Mouse (Mus musculus): ENCODE measurements around the gene Bend7.

Bend7 gene

DNA sequence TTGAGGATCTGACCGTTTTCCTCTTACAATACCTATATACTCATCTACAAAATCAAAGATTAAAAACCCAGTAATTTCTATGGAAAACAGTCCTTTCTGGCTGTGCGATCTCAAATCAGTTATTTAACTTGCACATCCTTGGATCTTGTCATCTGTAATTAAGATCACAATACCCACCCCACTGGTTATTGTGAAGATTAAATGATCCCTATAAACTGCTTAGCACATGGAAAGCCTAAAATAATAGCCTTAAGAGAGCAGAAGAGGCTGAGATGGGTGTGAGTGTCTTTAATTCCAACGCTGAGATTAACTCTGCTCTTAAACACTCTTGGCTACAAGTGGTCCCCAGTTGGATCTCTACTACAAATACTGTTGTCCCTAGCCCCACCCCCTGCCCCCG is 64.8 kb downstream of the Bend7 start:
- DNase-seq (ENCODE audit: low read depth, low spot score): no peak

DNA sequence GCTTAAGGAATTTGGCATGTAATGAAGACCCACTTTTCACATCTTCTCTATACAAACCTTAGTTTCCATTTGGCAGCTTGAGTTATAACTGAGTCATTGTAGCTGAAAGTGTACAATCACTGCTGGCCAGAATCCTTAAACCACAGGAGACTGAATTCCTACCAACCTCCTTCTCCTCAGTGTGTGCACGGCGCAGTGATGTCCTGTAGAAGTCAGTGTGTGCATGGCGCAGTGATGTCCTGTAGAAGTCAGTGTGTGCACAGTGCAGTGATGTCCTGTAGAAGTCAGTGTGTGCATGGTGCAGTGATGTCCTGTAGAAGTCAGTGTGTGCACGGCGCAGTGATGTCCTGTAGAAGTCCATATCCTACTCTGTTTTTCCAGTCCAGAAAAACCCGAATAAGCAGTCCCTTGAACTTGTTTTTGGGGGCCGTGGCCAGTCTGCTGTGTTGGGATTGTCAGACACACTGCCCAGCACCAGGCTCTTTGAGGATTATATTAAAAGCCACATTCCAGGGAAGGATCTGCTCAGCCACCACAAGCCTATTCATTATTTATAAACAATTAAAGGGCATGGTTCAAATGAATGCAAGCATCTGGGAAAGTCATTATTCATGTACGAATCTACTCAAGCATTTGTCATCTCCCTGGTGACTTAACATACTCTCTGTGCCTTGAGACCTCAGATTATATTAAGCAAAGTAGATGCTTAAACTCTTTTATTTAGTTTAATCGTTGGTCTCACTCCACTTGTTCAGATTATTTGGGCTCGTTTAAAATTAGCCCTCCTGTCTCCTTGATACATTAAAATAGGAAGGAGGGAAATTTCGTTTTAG is 65.4 kb downstream of the Bend7 start:
- DNase-seq (ENCODE audit: low read depth, low spot score): no peak

DNA sequence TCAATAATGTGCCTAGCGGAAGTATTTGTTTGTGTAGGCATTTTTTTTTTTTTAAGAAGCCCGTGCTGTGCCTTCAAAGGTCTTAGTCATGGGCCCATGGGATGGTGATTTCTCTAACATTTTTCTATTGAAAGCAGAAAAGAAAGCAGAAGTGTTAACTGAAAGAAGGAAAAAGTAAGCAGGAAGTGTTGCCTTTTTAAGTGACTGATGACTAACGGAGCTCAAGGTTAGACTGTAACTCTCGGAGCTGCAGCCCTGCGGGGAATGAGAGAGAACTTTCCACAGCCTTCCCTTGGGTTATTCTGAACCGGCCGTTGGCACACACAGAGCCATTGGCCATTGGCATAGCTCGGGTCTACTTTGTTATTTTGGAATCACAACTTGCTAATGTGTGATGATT is 66.4 kb downstream of the Bend7 start:
- no peak for DNase-seq (ENCODE audit: low read depth, low spot score)

DNA sequence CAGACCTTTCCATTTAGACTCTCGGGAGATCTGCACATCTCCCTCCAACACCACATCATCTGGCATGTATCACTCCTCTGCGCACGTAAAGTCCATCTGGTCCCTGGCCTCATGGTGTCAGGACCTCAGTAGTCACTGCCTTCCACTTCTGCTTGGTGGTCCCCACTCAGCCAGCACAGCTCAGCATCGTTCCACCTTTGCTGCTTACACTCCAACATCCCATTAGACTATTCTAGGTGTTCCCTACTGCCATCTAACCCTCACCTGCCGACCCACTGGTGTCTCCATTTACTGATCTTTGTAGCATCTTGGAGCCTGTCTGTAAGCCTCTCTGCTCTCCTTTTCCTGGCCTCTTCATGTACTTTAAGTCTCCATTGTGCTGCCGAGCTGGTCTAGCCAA is 67.4 kb downstream of the Bend7 start:
- DNase-seq (ENCODE audit: low read depth, low spot score): no peak

DNA sequence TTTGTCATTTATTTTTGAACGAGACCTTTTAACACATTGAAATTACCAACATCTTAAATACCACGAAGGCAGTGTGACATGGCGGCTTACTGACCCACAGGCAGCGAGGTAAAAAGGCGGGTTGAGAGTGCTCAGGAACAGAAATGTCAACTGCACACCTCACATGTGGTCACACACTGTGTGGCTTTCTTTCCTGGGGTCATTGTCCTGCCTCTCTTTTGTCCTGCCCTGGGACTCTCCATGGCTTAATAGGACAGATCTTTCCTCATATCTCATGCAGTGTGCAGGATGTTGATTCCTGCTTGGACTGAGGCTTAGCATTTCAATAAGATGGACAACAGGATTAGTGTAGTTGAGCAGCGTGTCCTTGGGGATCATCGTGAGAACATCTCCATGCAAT is 69.6 kb downstream of the Bend7 start:
- DNase-seq (ENCODE audit: low read depth, low spot score): no peak

DNA sequence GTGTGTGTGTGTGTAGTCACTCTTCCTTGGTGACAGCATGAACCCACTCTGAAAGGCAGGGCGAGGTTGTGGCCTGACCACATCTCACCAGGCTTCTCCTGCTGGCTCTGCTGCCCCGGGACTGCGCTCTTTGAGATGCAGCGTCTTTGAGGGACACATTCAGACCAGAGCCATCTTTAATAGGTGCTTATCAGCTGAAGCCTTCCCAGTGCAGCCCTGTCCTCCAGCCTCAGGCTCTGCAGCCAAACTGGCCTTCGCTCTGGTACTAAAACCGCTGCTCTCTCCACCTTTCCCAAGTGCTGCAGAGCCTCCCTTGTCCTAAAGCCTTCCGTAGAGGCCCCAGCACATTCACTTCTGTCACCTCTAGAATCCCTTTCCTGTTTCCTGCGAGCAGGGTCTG is 74.0 kb downstream of the Bend7 start:
- no peak for DNase-seq (ENCODE audit: low read depth, low spot score)

DNA sequence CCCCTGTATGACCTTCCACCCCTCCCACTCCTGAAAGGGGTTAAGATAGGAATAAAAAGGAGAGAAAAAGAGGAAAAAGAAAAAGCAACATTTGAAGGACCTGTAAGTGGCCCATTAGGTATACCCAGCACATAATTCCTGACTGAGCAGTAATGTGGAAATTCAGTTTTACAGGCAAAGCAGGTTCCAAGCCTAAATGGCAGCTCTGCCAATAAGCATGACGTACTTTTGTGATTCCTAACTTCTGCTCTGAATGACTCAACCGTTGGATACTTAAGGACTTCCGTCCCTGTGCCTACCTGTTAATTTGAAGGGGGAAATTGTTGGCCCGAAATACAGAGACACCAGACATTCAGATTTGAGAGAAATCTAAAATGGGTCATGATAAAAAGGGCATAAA is 74.9 kb downstream of the Bend7 start:
- DNase-seq (ENCODE audit: low read depth, low spot score): no peak

DNA sequence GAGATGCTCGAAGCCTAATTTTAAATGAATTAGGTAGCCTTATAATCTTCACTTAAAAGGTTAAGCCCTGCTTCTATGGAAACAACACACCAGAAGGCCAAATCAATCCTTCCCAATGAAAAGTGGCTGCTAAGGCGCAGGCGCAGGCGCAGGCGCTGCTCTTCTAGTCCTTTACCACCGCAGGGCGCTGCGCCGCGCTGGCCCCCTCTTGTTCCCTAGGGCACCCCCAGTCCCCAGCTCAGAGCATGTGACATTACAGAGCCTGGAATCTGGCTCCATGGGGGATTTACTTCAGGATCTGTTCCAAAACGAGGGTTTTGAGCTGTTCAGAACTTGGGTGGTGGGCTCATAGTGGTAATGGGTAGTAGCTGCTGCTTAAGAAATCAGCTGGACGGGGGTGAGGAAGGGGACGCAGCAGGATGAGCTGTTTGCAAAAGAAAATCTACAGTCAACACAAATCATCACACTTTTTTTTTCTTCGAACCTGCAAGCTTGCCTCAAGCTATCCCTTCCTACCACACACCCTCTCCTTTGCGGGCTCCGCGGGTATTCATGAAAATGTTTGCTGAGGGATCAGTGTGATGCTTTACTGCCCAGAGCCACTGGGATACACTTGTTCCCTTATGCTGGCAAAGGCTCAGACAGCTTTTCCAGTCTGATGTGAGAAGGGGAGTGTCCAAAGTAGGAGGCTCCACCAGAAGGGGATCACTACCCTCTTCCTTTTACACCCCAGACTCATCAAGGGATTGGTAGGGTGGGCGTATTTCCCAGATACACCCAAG is 85.0 kb downstream of the Bend7 start:
- DNase-seq (ENCODE audit: low read depth, low spot score): no peak

DNA sequence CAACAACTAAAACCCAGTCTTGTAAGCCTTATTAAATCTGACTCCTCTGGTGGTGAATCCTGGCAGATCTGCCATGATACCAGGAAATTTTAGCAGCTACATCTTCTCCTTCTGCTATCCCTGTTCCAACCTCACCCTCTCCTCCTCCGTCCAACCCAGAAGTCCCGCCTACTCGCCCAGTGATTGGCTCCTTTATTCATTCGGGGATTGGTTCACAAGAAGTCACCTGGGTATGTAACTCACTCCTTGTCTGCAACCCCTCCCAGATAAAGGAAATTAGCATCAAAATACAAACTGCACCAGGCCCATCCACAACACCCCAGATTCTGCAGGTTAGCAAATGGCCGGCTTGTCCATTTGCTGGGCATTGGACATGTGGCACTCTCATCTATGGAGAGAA is 98.7 kb downstream of the Bend7 start:
- DNase-seq (ENCODE audit: low read depth, low spot score): no peak

DNA sequence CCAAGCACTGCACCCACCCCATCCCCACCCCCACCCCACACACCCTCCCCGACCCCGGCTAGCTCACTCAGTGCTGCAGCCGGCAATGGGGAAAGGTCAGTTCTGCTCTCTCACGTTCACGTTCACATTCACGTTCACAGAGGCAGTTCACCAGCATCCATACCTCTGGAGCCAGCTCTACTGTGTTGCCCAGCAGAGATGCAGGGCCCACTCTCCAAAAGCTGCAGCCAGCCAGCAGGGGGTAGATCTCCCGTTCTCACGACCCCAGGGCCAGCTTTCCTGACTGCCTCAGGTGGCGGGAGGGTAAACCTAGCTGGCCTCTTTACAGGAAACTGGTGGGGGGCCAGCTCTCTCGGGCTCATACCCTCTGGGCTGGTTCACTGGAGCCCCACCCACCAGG is 100.0 kb downstream of the Bend7 start:
- DNase-seq (ENCODE audit: low read depth, low spot score): no peak

DNA sequence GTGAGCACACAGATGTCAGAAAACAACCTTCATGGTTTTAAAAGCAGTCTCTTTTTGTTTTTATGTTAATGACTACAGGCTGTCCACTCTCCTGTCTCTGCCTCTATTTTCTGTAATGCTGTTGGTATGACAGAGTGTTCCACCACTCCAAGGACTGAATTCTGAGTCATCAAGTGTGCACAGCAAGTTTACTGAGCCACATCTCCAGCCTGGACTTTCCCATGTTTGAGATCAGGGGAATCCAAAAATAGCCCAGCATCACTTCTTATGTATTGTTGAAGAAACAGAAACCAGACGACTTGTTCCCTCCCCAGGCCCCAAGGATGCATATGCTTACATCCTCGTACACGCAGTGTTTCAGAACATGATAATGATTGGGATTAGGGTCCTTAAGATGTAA is 102.6 kb downstream of the Bend7 start:
- no peak for DNase-seq (ENCODE audit: low read depth, low spot score)

DNA sequence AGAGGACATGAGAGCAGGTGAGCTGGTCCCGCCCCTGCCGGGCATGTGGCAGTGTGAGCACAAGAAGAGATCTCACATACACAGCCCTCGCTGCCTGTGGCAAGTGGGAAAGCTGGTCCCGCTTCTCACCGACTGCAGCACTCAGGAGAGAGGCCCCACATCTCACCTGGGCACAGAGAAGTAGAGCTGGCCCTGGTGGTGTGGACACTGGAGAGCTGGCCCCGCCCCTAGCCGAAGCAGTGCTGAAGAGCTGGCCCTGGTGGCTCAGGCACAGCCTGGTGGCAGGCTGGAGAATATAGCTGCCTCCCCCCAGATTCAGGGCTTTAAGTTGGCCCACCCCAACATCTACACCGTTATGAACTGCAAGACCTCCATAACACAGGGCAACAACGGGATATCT is 106.4 kb downstream of the Bend7 start:
- DNase-seq (ENCODE audit: low read depth, low spot score): no peak

DNA sequence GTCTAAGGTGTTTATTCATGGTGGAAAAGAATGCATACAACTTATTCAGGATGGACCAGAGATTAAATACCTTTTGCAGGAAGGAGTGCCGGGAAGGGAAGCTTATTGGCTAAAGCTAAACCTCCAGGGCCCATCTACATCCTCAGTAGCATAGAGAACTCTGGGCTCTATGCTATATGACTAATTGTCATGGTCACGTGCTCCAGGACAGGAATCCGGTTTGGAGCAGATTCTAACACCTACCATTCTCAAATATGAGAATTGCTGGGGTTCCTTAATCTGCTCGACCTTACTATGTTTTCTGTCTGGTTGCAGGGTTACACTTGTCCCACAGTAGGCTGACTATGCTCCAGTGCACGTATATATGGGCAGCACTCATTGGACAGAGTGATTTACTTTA is 110.4 kb downstream of the Bend7 start:
- no peak for DNase-seq (ENCODE audit: low read depth, low spot score)

DNA sequence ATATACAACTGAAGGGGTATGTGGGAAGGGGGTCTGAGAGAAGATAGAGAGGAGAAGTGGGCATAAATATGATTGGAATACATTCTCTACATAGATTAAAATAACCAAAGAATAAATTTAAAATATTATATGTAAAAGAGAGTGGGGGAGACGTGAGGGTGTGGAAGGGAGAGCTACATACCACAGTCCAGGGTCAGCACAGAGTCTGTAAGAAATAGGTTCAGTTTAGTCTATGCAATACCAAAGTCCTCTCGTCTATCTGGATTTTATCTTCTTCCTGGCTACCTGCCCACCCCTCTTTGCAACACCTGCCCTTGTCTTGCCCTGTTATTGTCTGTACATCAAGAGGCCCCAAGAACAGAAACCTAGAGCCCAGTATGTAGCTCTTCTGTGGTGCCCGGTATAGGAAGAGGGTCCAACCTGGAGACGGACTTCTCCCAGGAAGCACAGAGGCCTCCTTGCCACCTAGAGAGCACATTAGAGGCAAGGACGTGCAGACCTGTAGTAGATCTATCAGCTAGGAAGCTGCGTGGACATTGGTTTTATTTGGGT is 110.9 kb downstream of the Bend7 start:
- DNase-seq (ENCODE audit: low read depth, low spot score): no peak

DNA sequence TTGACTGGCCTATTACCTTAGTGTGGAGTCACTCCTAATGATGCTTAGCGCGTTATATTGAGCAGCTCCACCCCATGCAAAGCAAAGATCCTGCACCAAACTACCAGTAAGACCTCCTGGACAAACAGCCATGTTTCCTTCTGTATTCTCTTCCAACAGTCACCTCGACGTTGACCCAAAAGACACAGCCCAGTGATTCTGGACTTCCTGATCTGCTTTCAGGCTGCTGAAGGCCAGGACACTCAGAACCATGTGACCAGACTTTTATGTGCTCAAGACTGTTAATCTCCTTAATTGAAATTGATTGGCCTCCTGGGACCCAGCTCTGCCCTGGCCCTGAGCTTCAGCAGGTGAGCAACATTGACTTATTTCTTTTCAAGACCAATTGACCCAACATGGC is 111.4 kb downstream of the Bend7 start:
- no peak for DNase-seq (ENCODE audit: low read depth, low spot score)

DNA sequence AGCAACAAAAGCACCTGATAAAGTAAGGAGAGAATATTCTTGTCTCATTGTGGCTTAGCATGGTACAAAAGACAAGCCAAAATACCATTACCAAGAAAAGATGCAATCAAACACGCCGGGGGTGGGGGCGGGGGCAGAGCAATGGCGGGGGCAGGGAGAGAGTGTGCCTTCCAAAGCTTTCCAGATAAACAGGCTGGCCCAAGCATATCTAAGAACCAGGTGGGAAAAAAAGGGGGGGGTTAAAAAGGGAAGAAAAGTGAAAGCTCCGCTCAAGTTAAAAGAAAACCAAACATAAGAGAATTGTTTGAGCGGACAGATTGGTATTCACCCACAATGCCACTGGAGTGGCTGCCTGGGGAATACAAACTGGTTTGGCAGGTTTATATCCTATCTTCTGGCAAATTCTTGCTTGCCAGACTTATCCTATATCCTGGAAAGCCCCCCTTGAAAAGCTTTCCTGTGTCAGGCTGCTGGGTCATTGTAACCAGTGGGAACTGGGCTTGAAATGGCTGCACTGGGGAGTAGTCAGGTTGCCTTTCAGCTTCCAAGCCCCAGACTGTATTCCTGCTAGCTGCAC is 111.9 kb downstream of the Bend7 start:
- DNase-seq (ENCODE audit: low read depth, low spot score): no peak

DNA sequence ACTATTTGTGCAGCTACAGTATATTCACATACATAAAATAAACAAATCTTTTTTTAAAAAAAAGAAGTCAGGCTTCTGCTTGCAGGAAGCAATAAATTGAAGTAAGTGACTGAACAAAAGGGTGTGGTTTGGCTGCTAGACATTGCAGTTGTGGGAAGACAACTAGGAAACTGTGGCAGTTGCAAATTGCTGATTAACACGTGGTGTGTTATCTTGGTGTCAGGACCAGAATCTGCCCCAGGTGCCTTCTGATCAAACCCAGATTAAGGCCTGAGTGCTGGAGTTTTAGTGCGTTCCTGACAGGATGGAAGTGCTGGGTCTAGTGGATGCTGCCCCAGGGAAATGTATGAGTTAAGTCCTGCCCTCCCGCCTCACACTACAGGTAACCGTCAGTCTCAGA is 113.9 kb downstream of the Bend7 start:
- no peak for DNase-seq (ENCODE audit: low read depth, low spot score)

DNA sequence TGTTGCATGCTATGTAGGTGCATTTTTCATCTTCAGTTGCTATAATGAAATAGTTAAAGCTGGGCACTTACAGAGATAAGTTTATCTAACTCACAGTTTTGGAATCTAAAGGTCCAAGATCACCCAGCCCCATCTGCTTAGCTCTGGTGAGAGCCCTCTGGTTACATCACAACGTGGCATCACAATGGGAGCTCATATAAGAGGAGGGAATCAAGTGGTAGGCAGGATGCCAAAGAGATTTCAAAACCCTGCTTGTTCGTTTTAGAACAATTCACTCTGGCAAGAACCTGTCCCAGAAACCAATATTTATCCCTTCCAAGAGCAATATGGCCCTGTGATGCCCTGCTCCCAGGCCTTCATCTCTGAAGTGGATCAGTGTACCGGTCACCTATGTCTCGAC is 114.5 kb downstream of the Bend7 start:
- no peak for DNase-seq (ENCODE audit: low read depth, low spot score)

DNA sequence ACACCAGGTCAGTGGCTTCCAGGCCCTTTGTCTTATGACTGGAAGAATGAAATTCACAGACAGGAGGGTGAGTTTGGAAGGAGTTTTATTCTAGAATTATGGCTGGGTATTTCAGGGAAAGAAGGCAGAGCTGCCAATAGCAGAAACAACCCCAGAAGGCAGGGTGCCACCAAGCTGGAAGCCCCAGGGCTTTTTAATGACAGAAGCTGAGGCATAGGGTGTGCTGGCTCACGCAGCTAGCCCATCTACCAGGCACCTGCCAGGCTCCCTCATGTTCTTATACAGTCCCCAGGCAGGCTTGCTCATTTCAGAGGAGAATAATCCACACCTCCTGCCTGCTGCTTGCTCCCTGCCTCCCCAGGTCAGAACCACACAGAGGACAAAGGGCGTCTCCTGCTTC is 131.8 kb downstream of the Bend7 start:
- no peak for DNase-seq (ENCODE audit: low read depth, low spot score)

Measured in CD4-positive helper T cell, adult 2 months (primary cell).